Mouse (Mus musculus): ENCODE results near the gene Pdlim7. TPM values are rescaled to one million over a fixed set of nuclear protein-coding genes. Genes with fewer than 3 reads are reported as not detected.

Pdlim7 gene
- polyA plus RNA-seq (2012; rRNA removed), result 79.3 and 81.5 TPM in 2 replicates

GRCm38 (mm10) chr13:55513111-55513748 is at the start of gene Pdlim7:
Gene Pdlim7 (minus strand): TSS chr13:55513676.
- DNase-seq (ENCODE audit: low read depth), result no peak

- no peak for DNase-seq (ENCODE audit: low read depth)
These were observed 44.0 kb upstream of the Pdlim7 start for GRCm38 (mm10) chr13:55557499-55557898.

GRCm38 (mm10) chr13:55555921-55556320 is 42.4 kb upstream of the Pdlim7 start:
- no peak for DNase-seq (ENCODE audit: low read depth)

- DNase-seq (ENCODE audit: low read depth), result no peak
These were observed 35.6 kb upstream of the Pdlim7 start for GRCm38 (mm10) chr13:55549061-55549460.

GRCm38 (mm10) chr13:55548426-55548825 is 35.0 kb upstream of the Pdlim7 start:
- no peak for DNase-seq (ENCODE audit: low read depth)

GRCm38 (mm10) chr13:55547916-55548315 is 34.4 kb upstream of the Pdlim7 start:
- no peak for DNase-seq (ENCODE audit: low read depth)

GRCm38 (mm10) chr13:55544792-55545191 is 31.3 kb upstream of the Pdlim7 start:
- DNase-seq (ENCODE audit: low read depth), result no peak

- no peak for DNase-seq (ENCODE audit: low read depth)
These were observed 30.0 kb upstream of the Pdlim7 start for GRCm38 (mm10) chr13:55543447-55543846.

GRCm38 (mm10) chr13:55542891-55543290 is 29.4 kb upstream of the Pdlim7 start:
- no peak for DNase-seq (ENCODE audit: low read depth)

GRCm38 (mm10) chr13:55540933-55541332 is 27.5 kb upstream of the Pdlim7 start:
- no peak for DNase-seq (ENCODE audit: low read depth)

- peak; percentile 86 for DNase-seq (ENCODE audit: low read depth)
These were observed 23.0 kb upstream of the Pdlim7 start, which contains the start of gene Ddx41 for GRCm38 (mm10) chr13:55536194-55537175. Gene Ddx41 (minus strand): TSS chr13:55536658.

GRCm38 (mm10) chr13:55535796-55536193 is 22.3 kb upstream of the Pdlim7 start:
- DNase-seq (ENCODE audit: low read depth), result no peak

GRCm38 (mm10) chr13:55535191-55535590 is 21.7 kb upstream of the Pdlim7 start:
- DNase-seq (ENCODE audit: low read depth), result no peak

GRCm38 (mm10) chr13:55529198-55529915 is 15.9 kb upstream of the Pdlim7 start, which contains the start of gene Dok3:
Gene Dok3 (minus strand): TSS chr13:55529296.
- no peak for DNase-seq (ENCODE audit: low read depth)

- DNase-seq (ENCODE audit: low read depth), result no peak
These were observed 14.6 kb upstream of the Pdlim7 start for GRCm38 (mm10) chr13:55527834-55528772.

- no peak for DNase-seq (ENCODE audit: low read depth)
These were observed 13.7 kb upstream of the Pdlim7 start for GRCm38 (mm10) chr13:55527212-55527611.

GRCm38 (mm10) chr13:55525733-55526553 is 12.5 kb upstream of the Pdlim7 start:
- DNase-seq (ENCODE audit: low read depth), result peak; percentile 40

- DNase-seq (ENCODE audit: low read depth), result no peak
These were observed 10.6 kb upstream of the Pdlim7 start for GRCm38 (mm10) chr13:55523951-55524600.

- DNase-seq (ENCODE audit: low read depth), result no peak
These were observed 9.8 kb upstream of the Pdlim7 start for GRCm38 (mm10) chr13:55523278-55523677.
